Mouse (Mus musculus): Measurements from ENCODE around the gene RPS10-NUDT3. TPM values are rescaled to one million over a fixed set of nuclear protein-coding genes. Genes with fewer than 3 reads are reported as not detected.

RPS10-NUDT3 gene
- polyA plus RNA-seq, 1 experiment from 2014 or later = not detected

DNA sequence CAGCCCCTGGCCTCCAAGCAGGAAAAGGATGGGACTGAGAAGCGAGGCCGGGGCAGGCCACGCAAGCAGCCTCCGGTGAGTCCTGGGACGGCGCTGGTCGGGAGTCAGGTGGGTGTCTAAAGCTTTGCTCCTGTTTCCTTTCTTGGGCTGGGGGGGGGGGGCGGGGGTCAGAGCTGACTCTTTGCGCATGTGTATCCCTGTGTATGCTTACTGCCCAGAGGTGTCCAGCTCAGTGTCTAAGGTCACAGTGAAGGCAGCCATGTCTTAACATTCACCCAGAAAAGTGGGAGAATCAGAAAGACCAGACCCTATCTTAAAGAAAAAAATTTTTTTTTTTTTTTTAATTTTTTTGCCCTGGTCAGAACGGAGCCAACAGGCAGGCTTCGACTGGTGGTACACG lies 75.4 kb downstream of the RPS10-NUDT3 start:
- Histone ChIP-seq H3K9me3 (no peaks in the 10 kb centered on the region), H3K27me3 (ENCODE audit: poor library complexity, severe bottlenecking) (peaks cover 11% of the 10 kb centered on the region; the same call in 1 of the 2 replicates), H3K36me3 (replicated peaks) (peaks cover 41% of the 10 kb centered on the region), H3K27ac (peak overlapping the region; percentile 52; the same call in 1 of the 2 replicates), H3K4me3 (peak overlapping the region; percentile 98), H3K4me1 (peaks cover 80% of the 10 kb centered on the region)
- WGBS = 78% methylated on average over 12 of the region's 12 CpGs
- no peak for DNase-seq (ENCODE audit: extremely low spot score, low spot score)

DNA sequence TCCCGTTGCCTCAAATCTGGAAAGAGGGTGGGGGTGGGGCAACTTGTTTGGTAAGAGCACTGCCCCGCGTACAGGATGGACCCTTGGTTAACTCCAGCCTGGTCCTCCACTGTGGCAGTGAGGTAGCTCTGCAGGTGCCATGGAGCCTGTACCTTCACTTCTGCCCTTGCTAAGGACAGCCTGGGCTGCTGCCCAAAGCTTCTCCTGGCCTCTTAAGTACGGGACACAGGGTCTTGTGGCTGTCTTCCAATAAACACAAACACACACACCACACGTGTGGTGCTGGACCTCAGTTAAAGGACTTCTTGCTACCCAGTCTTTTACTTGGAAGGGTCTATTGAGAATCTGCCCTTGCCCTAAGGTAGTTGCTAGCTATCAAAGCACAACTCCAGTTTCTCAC lies 76.2 kb downstream of the RPS10-NUDT3 start:
- 11% methylated on average over 5 of the region's 5 CpGs for WGBS
- Histone ChIP-seq H3K9me3 (no peaks in the 10 kb centered on the region), H3K27ac (peak overlapping the region; percentile 52), H3K27me3 (ENCODE audit: poor library complexity, severe bottlenecking) (peaks cover 9% of the 10 kb centered on the region; the same call in 1 of the 2 replicates), H3K4me1 (peaks cover 80% of the 10 kb centered on the region), H3K4me3 (peak overlapping the region; percentile 98), H3K36me3 (replicated peaks) (peaks cover 35% of the 10 kb centered on the region)
- DNase-seq (ENCODE audit: extremely low spot score, low spot score) = no peak

GRCm38 (mm10) chr17:27557927-27558661 lies 76.9 kb downstream of the RPS10-NUDT3 start:
- Histone ChIP-seq H3K9me3 (no peaks in the 10 kb centered on the region), H3K27ac (peak overlapping the region; percentile 99), H3K4me3 (peak overlapping the region; percentile 98), H3K4me1 (peaks cover 82% of the 10 kb centered on the region), H3K27me3 (ENCODE audit: poor library complexity, severe bottlenecking) (peaks cover 7% of the 10 kb centered on the region; the same call in 1 of the 2 replicates), H3K36me3 (replicated peaks) (peaks cover 30% of the 10 kb centered on the region)
- peak; percentile 47 for DNase-seq (ENCODE audit: extremely low spot score, low spot score)
- under 1% methylated on average over 14 of the region's 14 CpGs for WGBS

- H3K36me3 ChIP-seq (replicated peaks) = peaks cover 28% of the 10 kb centered on the region
- peaks cover 87% of the 10 kb centered on the region for H3K4me1 ChIP-seq
- DNase-seq (ENCODE audit: extremely low spot score, low spot score) = peak; percentile 63
- H3K27ac ChIP-seq = peak overlapping the region; percentile 99
- H3K4me3 ChIP-seq = peak overlapping the region; percentile 98
- H3K27me3 ChIP-seq (ENCODE audit: poor library complexity, severe bottlenecking) = peaks cover 7% of the 10 kb centered on the region; the same call in 1 of the 2 replicates
- WGBS = under 1% methylated on average over 69 of the region's 75 CpGs
- H3K9me3 ChIP-seq = no peaks in the 10 kb centered on the region
These were observed 77.7 kb downstream of the RPS10-NUDT3 start for GRCm38 (mm10) chr17:27557181-27557926.

DNA sequence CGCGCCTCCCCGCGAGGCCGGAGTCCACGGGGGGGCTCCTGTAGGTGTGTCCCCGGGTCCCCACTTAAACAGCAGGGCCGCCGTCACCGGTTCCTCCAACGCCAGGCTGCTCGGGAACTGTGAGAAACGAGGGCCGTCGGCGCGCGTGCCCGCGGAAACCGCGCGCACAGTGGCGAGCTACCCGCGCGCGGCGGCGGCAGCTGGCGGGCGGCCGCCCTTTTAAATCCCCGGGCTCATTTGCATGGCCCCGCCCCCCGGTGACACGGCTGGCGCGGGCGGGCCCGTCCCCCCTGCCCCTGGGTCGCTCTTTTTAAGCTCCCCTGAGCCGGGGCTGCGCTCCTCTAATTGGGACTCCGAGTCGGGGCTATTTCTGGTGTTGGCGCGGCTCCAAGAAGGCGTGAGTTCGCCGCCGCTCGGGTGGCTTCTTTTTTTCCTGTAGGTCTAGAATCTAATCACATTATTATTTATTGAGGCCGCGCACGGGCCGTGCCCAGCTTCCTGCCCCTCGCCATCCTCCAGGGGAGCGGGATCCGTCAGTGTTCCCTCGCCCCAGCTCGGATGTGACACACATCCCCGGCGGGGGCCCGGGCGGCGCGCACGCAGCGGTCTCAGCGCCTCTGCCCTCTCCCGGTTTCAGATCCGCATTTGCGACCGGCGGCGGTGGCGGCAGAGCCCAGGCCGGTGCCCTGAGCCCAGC lies 78.6 kb downstream of the RPS10-NUDT3 start, which contains the start of gene Hmga1:
Hmga1 (plus strand) TSS at position 183 of the 697 bp plus-strand sequence.
- DNase-seq (ENCODE audit: extremely low spot score, low spot score) = peak; percentile 91
- peak within 1 kb of the TSS; percentile 99 for H3K27ac ChIP-seq
- peaks cover 20% of the 10 kb centered on the region for H3K36me3 ChIP-seq (replicated peaks)
- WGBS = under 1% methylated on average over 79 of the region's 79 CpGs
- H3K4me1 ChIP-seq = peaks cover 86% of the 10 kb centered on the region
- no peaks in the 10 kb centered on the region for H3K9me3 ChIP-seq
- peak within 1 kb of the TSS; percentile 98 for H3K4me3 ChIP-seq
- peaks cover 7% of the 10 kb centered on the region; the same call in 1 of the 2 replicates for H3K27me3 ChIP-seq (ENCODE audit: poor library complexity, severe bottlenecking)

DNA sequence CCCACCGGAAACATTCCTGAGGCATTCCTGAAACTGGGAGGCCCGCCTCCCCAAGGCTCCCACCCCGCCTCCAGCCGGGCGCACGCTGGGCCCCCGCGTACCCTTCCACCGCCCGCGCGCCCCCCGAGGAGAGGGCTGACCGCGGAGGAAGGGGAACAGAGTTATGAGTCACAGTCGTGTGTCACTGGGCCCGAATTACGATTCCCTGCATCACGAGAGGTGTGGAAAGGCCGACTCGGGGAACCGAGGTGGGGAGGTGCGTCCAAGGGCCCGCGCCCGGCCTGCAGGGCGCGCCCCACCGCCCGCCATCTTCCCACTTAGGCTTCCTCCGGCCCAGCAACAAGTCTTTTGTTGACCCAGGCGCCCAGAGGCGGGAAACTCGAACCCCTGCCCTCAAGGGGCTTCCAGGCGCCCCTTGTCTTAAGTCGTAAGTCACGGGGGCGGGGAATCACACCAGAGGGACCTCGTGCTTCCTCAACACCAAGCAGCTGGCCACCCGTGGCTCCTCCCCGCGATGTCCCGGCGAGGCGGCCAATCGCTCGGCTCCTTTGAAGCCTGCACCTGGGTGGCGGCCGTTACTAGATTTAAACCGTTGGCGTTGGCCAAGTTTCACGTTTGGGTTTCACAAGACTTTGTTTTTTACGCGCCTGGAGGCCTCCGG lies 79.4 kb downstream of the RPS10-NUDT3 start:
- peaks cover 80% of the 10 kb centered on the region for H3K4me1 ChIP-seq
- H3K9me3 ChIP-seq = no peaks in the 10 kb centered on the region
- H3K27ac ChIP-seq = peak overlapping the region; percentile 99
- H3K36me3 ChIP-seq (replicated peaks) = peaks cover 11% of the 10 kb centered on the region
- no peaks in the 10 kb centered on the region for H3K27me3 ChIP-seq (ENCODE audit: poor library complexity, severe bottlenecking)
- WGBS = under 1% methylated on average over 55 of the region's 55 CpGs
- peak; percentile 87 for DNase-seq (ENCODE audit: extremely low spot score, low spot score)
- H3K4me3 ChIP-seq = peak overlapping the region; percentile 98

DNA sequence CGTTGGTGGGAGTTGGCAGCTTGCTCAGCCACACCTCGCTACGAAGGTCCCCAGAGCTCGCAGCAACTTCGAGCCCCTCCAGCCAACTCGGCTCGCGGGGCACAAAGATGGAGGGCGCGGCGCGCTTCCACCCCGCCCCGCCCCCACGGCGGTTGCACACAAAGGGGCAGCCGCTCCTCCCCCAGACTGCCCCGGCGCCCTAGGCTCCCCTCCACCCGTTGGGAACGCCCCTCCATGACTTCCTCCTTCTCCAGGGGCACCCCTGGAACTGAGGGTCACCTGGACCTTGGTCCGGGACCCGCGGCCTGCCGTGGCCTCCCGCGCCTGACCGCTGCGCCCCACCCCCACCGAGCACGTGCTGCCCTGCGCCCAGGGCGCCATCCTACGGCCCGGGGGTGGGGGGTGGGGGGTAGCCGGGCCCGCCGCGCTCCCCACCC lies 79.9 kb downstream of the RPS10-NUDT3 start:
- Histone ChIP-seq H3K4me3 (peak overlapping the region; percentile 98), H3K4me1 (peaks cover 75% of the 10 kb centered on the region), H3K9me3 (no peaks in the 10 kb centered on the region), H3K36me3 (replicated peaks) (peaks cover 6% of the 10 kb centered on the region), H3K27me3 (ENCODE audit: poor library complexity, severe bottlenecking) (no peaks in the 10 kb centered on the region), H3K27ac (peak overlapping the region; percentile 99)
- WGBS = 1% methylated on average over 38 of the region's 39 CpGs
- DNase-seq (ENCODE audit: extremely low spot score, low spot score) = peak; percentile 84

- peak overlapping the region; percentile 98 for H3K4me3 ChIP-seq
- peaks cover 75% of the 10 kb centered on the region for H3K4me1 ChIP-seq
- H3K27ac ChIP-seq = peak overlapping the region; percentile 99
- H3K27me3 ChIP-seq (ENCODE audit: poor library complexity, severe bottlenecking) = no peaks in the 10 kb centered on the region
- no peaks in the 10 kb centered on the region for H3K9me3 ChIP-seq
- no peak for DNase-seq (ENCODE audit: extremely low spot score, low spot score)
- no peaks in the 10 kb centered on the region; the same call in 1 of the 2 replicates for H3K36me3 ChIP-seq (replicated peaks)
- WGBS = 36% methylated on average over 20 of the region's 20 CpGs
These were observed 80.7 kb downstream of the RPS10-NUDT3 start for GRCm38 (mm10) chr17:27554062-27554960.

GRCm38 (mm10) chr17:27552215-27553201 lies 82.5 kb downstream of the RPS10-NUDT3 start:
- DNase-seq (ENCODE audit: extremely low spot score, low spot score) = no peak
- H3K9me3 ChIP-seq = no peaks in the 10 kb centered on the region
- 83% methylated on average over 23 of the region's 23 CpGs for WGBS
- H3K4me1 ChIP-seq = peaks cover 70% of the 10 kb centered on the region
- H3K27ac ChIP-seq = peak overlapping the region; percentile 59
- H3K4me3 ChIP-seq = no peak overlapping the region
- H3K36me3 ChIP-seq (replicated peaks) = no peaks in the 10 kb centered on the region
- H3K27me3 ChIP-seq (ENCODE audit: poor library complexity, severe bottlenecking) = no peaks in the 10 kb centered on the region

- Histone ChIP-seq H3K27ac (peak overlapping the region; percentile 48; the same call in 1 of the 2 replicates), H3K4me1 (peaks cover 73% of the 10 kb centered on the region)
- WGBS = 61% methylated on average over 10 of the region's 10 CpGs
These were observed 83.6 kb downstream of the RPS10-NUDT3 start for GRCm38 (mm10) chr17:27551393-27551940.

More at GRCm38 (mm10) chr17:27551393-27551940, 83.6 kb downstream of the RPS10-NUDT3 start:
- DNase-seq (ENCODE audit: extremely low spot score, low spot score) = no peak
- H3K36me3 ChIP-seq (replicated peaks) = no peaks in the 10 kb centered on the region
- peaks cover 5% of the 10 kb centered on the region; the same call in 1 of the 2 replicates for H3K27me3 ChIP-seq (ENCODE audit: poor library complexity, severe bottlenecking)
- no peaks in the 10 kb centered on the region for H3K9me3 ChIP-seq
- no peak overlapping the region for H3K4me3 ChIP-seq

All from forebrain, embryonic 10.5 days (tissue).